Mouse (Mus musculus): Measurements from ENCODE around the gene Iqcd.
A peak's percentile ranks its signal among the peaks of the same experiment; 100 is the strongest.

Gene Iqcd

DNA sequence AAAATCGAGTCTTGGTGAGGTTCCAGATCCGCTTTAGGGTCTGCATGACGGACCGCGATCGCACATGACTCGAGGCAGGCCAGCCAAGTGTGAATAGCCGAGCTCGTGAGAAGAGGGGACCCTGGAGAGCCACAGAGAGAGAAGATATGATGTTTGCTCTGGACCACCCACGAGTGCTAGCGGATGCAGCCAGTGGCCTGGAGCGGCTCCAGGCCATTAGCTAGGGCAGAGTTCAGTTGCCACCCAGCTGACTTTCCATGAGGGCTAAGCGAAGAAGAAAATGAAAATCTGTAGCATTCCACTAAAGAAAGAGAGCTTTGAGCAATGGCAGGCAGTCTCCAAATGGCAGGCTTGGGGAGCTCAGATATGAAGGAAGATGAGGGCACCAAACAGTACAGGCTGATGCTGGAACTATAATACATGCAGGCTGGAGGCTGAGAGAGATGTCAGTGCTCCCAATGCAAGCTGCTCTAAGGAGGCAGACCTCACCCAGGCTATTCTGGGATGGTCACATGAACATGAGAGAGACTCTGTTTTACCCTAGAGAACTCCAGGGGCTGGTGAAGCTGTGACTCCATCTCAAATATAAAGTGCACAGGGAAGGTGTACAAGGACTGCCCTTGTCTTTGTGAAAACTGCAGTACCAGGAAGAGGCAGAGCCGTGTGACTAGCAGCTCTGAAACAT, 17.6 kb upstream of the Iqcd start:
- DNase-seq, result peak in 1 of 2 experiments; percentile 36

- DNase-seq, result peak; percentile 54 to 59
Measured at GRCm38 (mm10) chr5:120574469-120575063, 14.2 kb upstream of the Iqcd start.

GRCm38 (mm10) chr5:120576781-120577301, 12.0 kb upstream of the Iqcd start:
- peak; percentile 32 to 41 for DNase-seq

DNA sequence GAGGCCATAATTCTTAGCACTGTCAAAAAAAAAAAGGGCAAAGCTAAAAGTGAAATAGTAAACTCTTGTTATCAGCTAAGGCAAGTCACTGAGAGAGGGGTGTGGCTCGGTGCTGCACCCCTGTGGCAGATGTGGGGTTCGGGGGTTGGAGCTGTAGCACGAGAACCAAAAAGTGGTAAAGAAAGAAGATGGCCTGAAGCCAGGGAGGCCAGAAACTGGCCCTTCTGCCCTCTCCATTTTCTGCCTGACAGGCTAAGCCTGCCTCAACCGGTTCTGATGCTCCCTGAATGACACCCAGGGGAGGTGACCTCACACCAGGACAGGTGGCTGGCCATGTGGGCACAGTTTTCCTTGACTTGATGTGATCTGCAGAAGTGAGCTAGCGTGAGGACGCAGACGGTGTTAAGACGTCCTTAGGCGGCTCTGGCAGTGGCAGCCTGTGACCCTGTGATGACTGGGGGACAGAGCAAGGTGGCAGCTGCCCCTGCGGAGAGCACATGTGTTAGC, 10.8 kb upstream of the Iqcd start:
- peak; percentile 33 to 38 for DNase-seq

DNA sequence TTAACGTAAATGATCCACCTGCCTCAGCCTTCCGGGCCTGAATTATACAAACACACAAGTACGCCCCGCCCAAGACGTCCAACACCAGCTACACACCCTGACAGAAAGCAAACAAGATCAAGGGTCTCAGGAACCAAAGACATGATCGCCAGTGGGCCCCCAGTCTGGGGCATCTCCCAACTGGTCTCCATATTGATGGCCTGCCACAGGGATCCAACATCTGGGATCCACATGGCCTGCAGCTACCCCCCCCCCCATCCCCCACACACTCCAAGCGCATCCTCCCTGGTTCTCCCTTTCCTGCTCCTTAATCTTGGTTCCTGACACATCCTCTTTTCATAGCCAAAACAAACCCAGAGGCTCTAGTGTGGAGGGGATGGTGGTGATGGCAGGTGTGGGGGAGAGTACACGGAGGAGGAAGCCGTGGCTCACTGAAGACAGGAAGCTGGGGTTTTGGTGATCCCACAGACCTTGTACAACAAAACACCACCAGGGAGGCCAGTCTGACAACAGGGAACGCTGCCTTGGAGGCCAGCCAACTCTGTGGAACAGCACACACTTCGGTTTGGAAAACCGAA, 10.2 kb upstream of the Iqcd start:
- peak; percentile 51 to 64 for DNase-seq

DNA sequence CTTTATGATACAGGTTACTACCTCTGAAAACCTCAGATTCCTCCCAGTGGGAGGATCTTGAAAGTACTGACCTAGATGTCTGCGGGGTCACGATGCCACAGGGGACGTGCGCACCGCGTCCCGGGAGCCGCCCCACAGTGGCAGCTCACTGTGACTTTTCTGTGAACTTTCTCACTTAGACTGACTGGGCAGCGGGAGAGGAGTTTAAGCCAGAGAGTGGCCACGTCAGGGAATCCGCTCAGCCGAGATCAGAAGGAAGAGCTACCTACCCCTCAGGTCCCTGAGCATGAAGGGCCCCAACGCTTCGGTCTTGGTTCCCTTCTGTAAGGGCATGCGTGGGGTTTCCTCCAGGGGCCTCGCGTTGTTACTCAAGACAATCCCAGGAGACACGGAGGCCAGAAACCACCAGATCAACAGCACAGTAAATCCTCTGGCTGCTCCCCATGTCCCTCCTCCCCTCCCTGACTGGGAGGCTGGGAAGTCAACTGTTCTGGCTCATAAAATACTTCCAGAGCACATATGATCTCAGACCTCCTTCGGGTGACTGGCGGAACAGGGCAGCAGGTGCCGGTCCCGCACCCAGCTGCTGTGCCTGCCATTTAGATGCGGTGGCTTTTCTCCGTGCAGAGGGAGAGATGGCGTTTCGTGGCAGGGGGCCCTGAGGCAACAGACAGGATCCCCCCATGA, 9.5 kb upstream of the Iqcd start:
- DNase-seq, result peak; percentile 67 to 72

DNA sequence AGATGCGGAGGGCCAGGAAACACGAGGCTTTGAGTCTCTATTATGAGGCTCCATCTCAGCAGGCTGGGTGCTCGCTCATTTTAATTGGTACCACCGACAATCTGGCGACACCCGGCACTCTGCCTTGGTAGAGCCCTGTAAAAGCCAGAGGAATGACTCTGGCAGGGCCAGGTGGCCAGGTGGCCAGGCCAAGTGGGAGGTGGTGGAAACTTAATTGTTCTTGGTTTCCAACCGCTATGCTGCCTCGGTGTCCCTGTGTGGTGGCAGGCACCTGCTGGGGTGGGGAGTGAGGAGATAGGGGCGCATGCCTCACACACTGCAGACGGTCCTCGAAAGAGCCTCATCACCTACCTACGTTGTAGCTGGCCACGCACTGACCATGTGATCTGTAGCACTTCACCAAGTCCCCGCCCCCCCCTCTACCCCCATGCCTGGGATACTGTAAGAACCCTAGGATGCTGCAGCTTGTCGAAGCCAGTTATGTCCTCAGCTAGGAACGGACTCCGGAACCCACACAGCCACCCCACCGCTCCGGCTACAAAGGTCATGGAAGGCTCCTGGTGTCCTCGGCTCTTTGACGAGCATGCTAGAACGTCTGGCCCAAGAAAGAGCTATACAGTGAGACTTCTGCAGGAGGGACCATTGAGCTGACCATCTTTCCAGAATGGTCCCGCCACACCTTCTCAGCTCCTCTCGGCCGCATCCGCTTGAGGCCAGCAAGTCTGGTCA, 8.8 kb upstream of the Iqcd start:
- peak; percentile 36 to 70 for DNase-seq

DNA sequence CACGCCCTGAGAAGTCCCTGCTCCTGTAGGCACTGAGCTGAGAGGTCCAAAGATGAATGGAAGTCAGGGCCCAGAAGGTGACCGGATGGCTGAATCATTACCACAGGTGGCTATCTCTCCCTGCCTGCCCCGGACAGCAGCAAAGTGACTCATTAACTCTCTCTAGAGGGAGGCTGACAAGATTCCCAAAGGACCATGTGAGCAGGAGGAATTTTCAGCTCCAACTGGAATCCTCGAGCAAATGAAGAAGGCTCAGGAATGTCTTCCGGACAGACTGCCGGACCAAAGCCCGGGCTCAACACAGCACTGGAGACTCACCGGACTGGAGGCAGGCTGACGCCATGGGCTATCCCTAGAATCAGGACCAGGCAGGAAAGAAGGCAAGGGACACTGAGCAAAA, 6.8 kb upstream of the Iqcd start:
- DNase-seq, result peak in 1 of 2 experiments; percentile 14

- DNase-seq, result no peak
Measured at GRCm38 (mm10) chr5:120583511-120583910, 5.3 kb upstream of the Iqcd start.

- DNase-seq, result peak in 1 of 2 experiments; percentile 22
Measured at GRCm38 (mm10) chr5:120584968-120585367, 3.8 kb upstream of the Iqcd start.

DNA sequence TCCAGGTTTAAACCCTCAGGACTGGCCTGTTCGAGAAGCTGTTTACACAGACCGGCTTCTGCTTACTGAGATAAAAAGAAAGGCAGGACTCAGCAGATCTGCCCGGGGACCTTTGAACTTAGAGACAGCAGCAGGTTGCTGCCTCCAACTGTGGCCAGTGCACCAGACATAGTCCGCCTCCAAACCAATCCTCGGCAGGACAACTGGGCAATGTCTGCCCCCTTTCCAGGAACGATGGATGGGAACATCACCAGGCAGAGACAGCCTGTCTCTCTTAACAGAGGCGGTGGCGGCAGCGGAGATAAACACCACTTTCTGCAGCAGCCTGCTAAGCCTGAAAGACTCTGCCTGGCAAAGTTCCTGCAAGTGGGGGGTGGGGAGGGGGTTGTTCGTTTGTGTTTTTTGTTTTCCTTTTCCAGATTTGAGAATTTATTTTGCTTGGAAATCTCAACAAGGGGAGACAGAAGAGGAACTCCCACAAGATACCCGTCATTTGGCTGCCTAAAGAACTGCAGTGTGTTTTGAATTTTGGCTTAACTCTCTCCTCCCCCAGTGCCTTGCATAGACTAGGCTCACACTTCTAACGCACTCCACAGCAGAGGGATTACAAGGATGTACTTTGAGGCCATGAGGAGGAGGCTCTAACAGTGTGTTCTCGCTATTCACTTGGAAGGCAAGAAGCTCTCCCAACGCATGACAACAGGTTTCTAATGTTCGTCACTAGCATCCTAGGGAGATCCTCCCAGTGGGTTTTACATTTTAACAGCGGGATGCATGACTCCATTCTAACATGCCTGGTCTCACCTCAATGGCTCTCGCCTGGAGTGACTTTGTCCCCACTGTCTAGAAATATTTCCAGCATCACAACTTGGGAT, 1.8 kb upstream of the Iqcd start:
- DNase-seq, result peak; percentile 27 to 35

- DNase-seq, result peak; percentile 23
Measured at GRCm38 (mm10) chr5:120587616-120587926, 1.2 kb upstream of the Iqcd start.

GRCm38 (mm10) chr5:120587940-120588568, 762 bp upstream of the Iqcd start:
- DNase-seq, result no peak

- peak; percentile 28 to 47 for DNase-seq
Measured at GRCm38 (mm10) chr5:120590356-120591010, 1.7 kb downstream of the Iqcd start.

- DNase-seq, result peak; percentile 32 to 54
Measured at GRCm38 (mm10) chr5:120592141-120592540, 3.3 kb downstream of the Iqcd start.

DNA sequence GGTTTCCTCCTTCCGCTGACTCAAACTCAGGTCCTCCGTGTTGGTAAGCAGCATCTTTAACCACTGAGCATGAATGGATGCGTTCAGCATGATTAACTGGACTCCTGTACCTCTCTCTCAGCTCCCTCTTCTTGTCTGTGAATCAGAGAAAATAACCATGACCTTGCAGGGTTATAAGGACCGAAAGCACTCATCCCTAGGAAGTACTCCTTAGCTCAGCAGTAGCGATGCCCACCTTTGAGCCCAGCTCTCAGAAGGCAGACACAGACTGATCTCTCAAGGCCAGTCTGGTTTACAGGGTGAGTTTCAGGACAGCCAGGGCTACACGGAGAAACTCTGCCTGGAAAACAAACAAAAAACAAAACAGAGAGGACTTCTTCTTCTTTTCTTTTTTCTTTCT, 5.7 kb downstream of the Iqcd start:
- DNase-seq, result no peak

DNA sequence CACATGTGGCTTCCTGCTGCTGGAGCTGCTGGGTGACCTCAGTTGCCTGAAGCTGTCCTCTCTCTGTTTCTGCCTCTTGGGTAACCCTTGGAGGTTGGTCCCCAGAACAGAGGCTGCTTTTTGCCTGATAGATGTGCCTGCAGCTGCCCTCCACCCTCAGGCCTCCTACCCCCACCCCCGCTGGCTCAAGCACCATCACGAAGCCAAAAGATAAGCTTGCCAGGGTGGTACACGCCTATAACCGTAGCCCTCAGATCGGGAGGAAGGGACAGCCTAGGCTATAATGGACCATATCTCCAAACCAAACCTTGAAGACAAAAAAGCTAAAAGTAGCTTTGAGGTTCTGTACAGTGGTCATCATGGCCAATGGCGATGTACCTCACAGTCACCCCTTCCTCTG, 10.8 kb downstream of the Iqcd start:
- no peak for DNase-seq

DNA sequence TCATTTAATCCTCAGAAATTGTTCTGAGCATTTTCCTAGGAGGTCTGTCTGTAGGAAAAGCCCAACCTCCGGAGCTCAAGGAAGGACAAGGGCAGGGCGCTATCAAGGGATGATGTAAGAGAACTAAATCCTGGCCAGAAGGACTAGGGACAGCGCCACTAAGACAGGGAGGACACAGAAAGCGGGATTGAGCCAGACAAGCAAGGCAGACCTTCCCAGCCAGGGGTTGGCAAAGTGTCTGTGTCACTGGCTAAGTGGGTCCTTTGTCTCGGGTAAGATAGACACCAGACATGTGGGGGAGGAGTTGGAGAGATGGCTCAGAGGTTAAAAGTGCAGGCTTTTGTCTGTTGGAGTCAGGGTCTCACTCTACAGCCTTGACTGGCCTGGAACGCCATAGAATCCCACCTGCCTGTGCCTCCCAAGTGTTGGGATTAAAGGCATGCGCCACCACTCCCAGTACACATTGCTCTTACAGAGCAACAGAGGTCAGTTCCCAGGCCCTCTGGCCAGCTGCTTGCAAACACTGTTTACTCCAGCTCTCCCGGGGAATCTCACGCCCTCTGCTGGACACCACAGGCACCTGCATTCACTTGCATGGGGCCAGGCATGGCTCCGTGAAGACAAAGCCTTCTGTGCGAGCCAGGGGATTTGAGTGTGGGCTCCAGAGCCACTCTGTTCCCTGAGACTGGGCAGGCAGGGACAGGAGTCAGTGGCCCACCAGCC, 12.3 kb downstream of the Iqcd start:
- DNase-seq, result no peak

GRCm38 (mm10) chr5:120602210-120602609, 13.4 kb downstream of the Iqcd start:
- DNase-seq, result peak; percentile 69 to 75

GRCm38 (mm10) chr5:120603515-120603914, 14.7 kb downstream of the Iqcd start:
- no peak for DNase-seq

Data from cerebellum, adult 18-20 months (tissue).